ENCODE assay signal across 8 mouse cellular contexts in genomic region chr7:116029991-116030390, GRCm38 (mm10). TPM values are rescaled to one million over a fixed set of nuclear protein-coding genes. Genes with fewer than 3 reads are reported as not detected.
DNase-seq lines count a peak whose midpoint lies in the region; ATAC-seq and TF ChIP-seq lines count a peak whose summit lies in the region.
"Had no signal": no experiment of that assay in that cellular context is flagged by ENCODE, and none has a peak within 500 bp of the region (broad histone marks: within the 10 kb centered on the region; RNA-seq: fewer than 3 reads in every experiment).

No protein-coding gene starts in this region.

- H3K27me3 ChIP-seq in forebrain, embryonic 15.5 days, result no peaks in the 10 kb centered on the region
- peaks cover 10% of the 10 kb centered on the region; the same call in 1 of the 2 replicates for H3K27me3 ChIP-seq in limb, embryonic 14.5 days (ENCODE audit: control insufficient read depth, insufficient read depth, low read length)
- H3K27me3 ChIP-seq in intestine, postnatal 0 days (replicated peaks; ENCODE audit: control insufficient read depth, insufficient read depth, low read length), result peaks cover 27% of the 10 kb centered on the region

- H3K4me3 ChIP-seq in forebrain, embryonic 15.5 days, result peak overlapping the region; percentile 54
- peak overlapping the region; percentile 54 for H3K4me3 ChIP-seq in limb, embryonic 14.5 days (replicated peaks; ENCODE audit: low read length)
- H3K4me3 ChIP-seq in intestine, postnatal 0 days (ENCODE audit: low read depth, low read length), result no peak overlapping the region
- H3K4me3 ChIP-seq: liver, embryonic 15.5 days had no signal

- peak overlapping the region; percentile 95 for H3K4me2 ChIP-seq in forebrain, embryonic 15.5 days (replicated peaks)
- peak overlapping the region; percentile 96 for H3K4me2 ChIP-seq in limb, embryonic 14.5 days (replicated peaks; ENCODE audit: low read depth, low read length, severe bottlenecking)
- H3K4me2 ChIP-seq in intestine, postnatal 0 days (replicated peaks; ENCODE audit: low read depth), result no peak overlapping the region

- no peak for TF ChIP-seq CTCF in intestine, postnatal 0 days (IDR thresholded peaks at IDR 0.05; ENCODE audit: low read depth)

- no peak for TF ChIP-seq POLR2A in limb, embryonic 14.5 days (IDR thresholded peaks at IDR 0.05; ENCODE audit: borderline replicate concordance, extremely low read depth, insufficient read depth, insufficient read length)

- H3K4me1 ChIP-seq in forebrain, embryonic 15.5 days, result peaks cover 71% of the 10 kb centered on the region
- peaks cover 8% of the 10 kb centered on the region; the same call in 1 of the 2 replicates for H3K4me1 ChIP-seq in limb, embryonic 14.5 days (ENCODE audit: control insufficient read depth, insufficient read depth, low read length)
- peaks cover 4% of the 10 kb centered on the region; the same call in 1 of the 2 replicates for H3K4me1 ChIP-seq in intestine, postnatal 0 days (replicated peaks; ENCODE audit: control insufficient read depth, insufficient read depth, low read length)

- no peak for ATAC-seq in forebrain, embryonic 15.5 days (replicated peaks)
- ATAC-seq in limb, embryonic 14.5 days (ENCODE audit: low FRiP score, low read depth), result no peak
- ATAC-seq in megakaryocyte-erythroid progenitor cell, adult 5-6 weeks (replicated peaks; ENCODE audit: low FRiP score, low TSS enrichment, poor library complexity, severe bottlenecking), result no peak
- ATAC-seq in intestine, postnatal 0 days, result no peak

- no peaks in the 10 kb centered on the region for H3K36me3 ChIP-seq in forebrain, embryonic 15.5 days
- H3K36me3 ChIP-seq in limb, embryonic 14.5 days (ENCODE audit: control insufficient read depth, insufficient read depth, low read length), result no peaks in the 10 kb centered on the region
- H3K36me3 ChIP-seq in intestine, postnatal 0 days (ENCODE audit: control insufficient read depth, insufficient read depth), result no peaks in the 10 kb centered on the region
- H3K36me3 ChIP-seq: liver, embryonic 15.5 days had no signal

- DNase-seq in retina, postnatal 1 day, result peak; percentile 9
- DNase-seq in retina, embryonic 14.5 days (ENCODE audit: low spot score), result no peak
- DNase-seq in limb, embryonic 14.5 days (ENCODE audit: low spot score), result no peak
- no peak for DNase-seq in thymus, postnatal 4 days

- H3K9me3 ChIP-seq in forebrain, embryonic 15.5 days, result no peaks in the 10 kb centered on the region
- H3K9me3 ChIP-seq in limb, embryonic 14.5 days (ENCODE audit: control insufficient read depth, low read length), result no peaks in the 10 kb centered on the region
- H3K9me3 ChIP-seq in intestine, postnatal 0 days (ENCODE audit: control insufficient read depth), result no peaks in the 10 kb centered on the region
- H3K9me3 ChIP-seq: liver, embryonic 15.5 days had no signal

- H3K27ac ChIP-seq in forebrain, embryonic 15.5 days (replicated peaks), result peak overlapping the region; percentile 91
- no peak overlapping the region for H3K27ac ChIP-seq in limb, embryonic 14.5 days (replicated peaks; ENCODE audit: low read depth, low read length)
- H3K27ac ChIP-seq in intestine, postnatal 0 days (ENCODE audit: low read depth, low read length), result no peak overlapping the region
- H3K27ac ChIP-seq: liver, embryonic 15.5 days had no signal

- H3K9ac ChIP-seq in forebrain, embryonic 15.5 days (replicated peaks), result peak overlapping the region; percentile 79
- 0 out of 2 replicates have a peak overlapping the region, but pooled peaks have one; percentile 84 for H3K9ac ChIP-seq in limb, embryonic 14.5 days (ENCODE audit: low read depth, low read length, severe bottlenecking)
- H3K9ac ChIP-seq in intestine, postnatal 0 days (ENCODE audit: low read depth, low read length), result no peak overlapping the region
- H3K9ac ChIP-seq: liver, embryonic 15.5 days had no signal

- WGBS in forebrain, embryonic 15.5 days, result 18% methylated on average over 3 of the region's 3 CpGs
- 53% methylated on average over 3 of the region's 3 CpGs for WGBS in limb, embryonic 14.5 days
- 87% methylated on average over 3 of the region's 3 CpGs for WGBS in intestine, postnatal 0 days

RNA-seq across cellular contexts. Expression of gene Sox6, which starts 8.6 kb away (rescaled TPM):
- 111 and 116 TPM in 2 replicates for polyA plus RNA-seq in forebrain, embryonic 15.5 days (2015; fragmentation: Nextera tagmentation; extraction: Ambion mirVana)
- polyA plus RNA-seq in limb, embryonic 14.5 days (2012; rRNA removed), result 21.3 and 34.0 TPM in 2 replicates
- polyA plus RNA-seq in limb, embryonic 14.5 days (2014; fragmentation: Nextera tagmentation; extraction: Ambion mirVana), result 59.4 and 67.4 TPM in 2 replicates
- 12.9 and 18.2 TPM in 2 replicates for total RNA-seq in megakaryocyte-erythroid progenitor cell, adult 5-6 weeks (2014; fragmentation: Nextera tagmentation)
- 5.8 and 10.2 TPM in 2 replicates for total RNA-seq in megakaryocyte-erythroid progenitor cell, adult 5-6 weeks (2017)
- 21.6 and 28.2 TPM in 2 replicates for polyA plus RNA-seq in intestine, postnatal 0 days (2015; fragmentation: Nextera tagmentation; extraction: Ambion mirVana)

RNA-seq across cellular contexts. Expression of gene 1110004F10Rik, which starts 9.2 kb away (rescaled TPM):
- polyA plus RNA-seq in forebrain, embryonic 15.5 days (2015; fragmentation: Nextera tagmentation; extraction: Ambion mirVana), result 360 and 363 TPM in 2 replicates
- polyA plus RNA-seq in limb, embryonic 14.5 days (2012; rRNA removed), result 183 and 187 TPM in 2 replicates
- 283 and 299 TPM in 2 replicates for polyA plus RNA-seq in limb, embryonic 14.5 days (2014; fragmentation: Nextera tagmentation; extraction: Ambion mirVana)
- 135 and 136 TPM in 2 replicates for total RNA-seq in megakaryocyte-erythroid progenitor cell, adult 5-6 weeks (2014; fragmentation: Nextera tagmentation)
- 293 and 398 TPM in 2 replicates for total RNA-seq in megakaryocyte-erythroid progenitor cell, adult 5-6 weeks (2017)
- 117 and 120 TPM in 2 replicates for polyA plus RNA-seq in intestine, postnatal 0 days (2015; fragmentation: Nextera tagmentation; extraction: Ambion mirVana)

RNA-seq across cellular contexts. Expression of gene Gm4353, which starts 54.4 kb away (rescaled TPM):
- polyA plus RNA-seq in forebrain, embryonic 15.5 days (2015; fragmentation: Nextera tagmentation; extraction: Ambion mirVana), result 0.55 and 1.0 TPM in 2 replicates
- 0.79 and 0.87 TPM in 2 replicates for polyA plus RNA-seq in limb, embryonic 14.5 days (2012; rRNA removed)
- 1.1 and 1.4 TPM in 2 replicates for polyA plus RNA-seq in limb, embryonic 14.5 days (2014; fragmentation: Nextera tagmentation; extraction: Ambion mirVana)
- 2.1 TPM in 1 of 2 replicates, not detected in the other for total RNA-seq in megakaryocyte-erythroid progenitor cell, adult 5-6 weeks (2014; fragmentation: Nextera tagmentation)
- 1.3 and 4.0 TPM in 2 replicates for total RNA-seq in megakaryocyte-erythroid progenitor cell, adult 5-6 weeks (2017)
- polyA plus RNA-seq in intestine, postnatal 0 days (2015; fragmentation: Nextera tagmentation; extraction: Ambion mirVana), result 0.13 and 0.30 TPM in 2 replicates
